Mouse (Mus musculus): ENCODE measurements at regions not wholly inside any gene's neighbourhood (a gene's known extent, or its start where the extent isn't known, plus 50 kb on each side); places are given as distances from the start of the nearest gene placed in this dataset.

DNA sequence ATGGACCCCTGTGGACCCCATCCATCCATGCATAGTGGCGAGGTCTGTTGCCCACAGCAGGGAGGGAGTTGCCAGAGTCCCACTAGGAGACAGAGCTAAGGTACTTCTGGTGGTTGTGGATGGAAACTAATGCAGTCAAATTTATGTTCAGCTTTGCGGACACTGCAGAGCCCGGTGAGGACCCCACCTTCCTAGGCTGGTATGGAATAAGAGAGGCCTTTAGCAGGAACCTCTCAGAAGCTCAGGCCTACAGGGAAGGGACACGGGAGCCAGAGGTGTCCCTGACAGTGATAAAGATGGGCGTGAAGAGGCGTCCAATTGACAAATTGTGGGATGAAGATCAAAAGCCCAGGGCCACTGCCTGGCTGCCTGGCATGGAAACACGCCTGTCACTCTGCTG, 100.8 kb upstream of the Irx4 start:
- 35% methylated on average over 7 of the region's 7 CpGs for WGBS
- no peaks in the 10 kb centered on the region for H3K4me1 ChIP-seq (ENCODE audit: control insufficient read depth, insufficient read depth, low read length)
- no peak for TF ChIP-seq CTCF (IDR thresholded peaks at IDR 0.05; ENCODE audit: insufficient read depth, low read length)
- no peak for TF ChIP-seq POLR2A (IDR thresholded peaks at IDR 0.05; ENCODE audit: borderline replicate concordance, extremely low read depth, low read depth, low read length)
- H3K4me3 ChIP-seq (replicated peaks; ENCODE audit: extremely low read depth, low read depth, low read length): no peak overlapping the region
- DNase-seq: no peak

DNA sequence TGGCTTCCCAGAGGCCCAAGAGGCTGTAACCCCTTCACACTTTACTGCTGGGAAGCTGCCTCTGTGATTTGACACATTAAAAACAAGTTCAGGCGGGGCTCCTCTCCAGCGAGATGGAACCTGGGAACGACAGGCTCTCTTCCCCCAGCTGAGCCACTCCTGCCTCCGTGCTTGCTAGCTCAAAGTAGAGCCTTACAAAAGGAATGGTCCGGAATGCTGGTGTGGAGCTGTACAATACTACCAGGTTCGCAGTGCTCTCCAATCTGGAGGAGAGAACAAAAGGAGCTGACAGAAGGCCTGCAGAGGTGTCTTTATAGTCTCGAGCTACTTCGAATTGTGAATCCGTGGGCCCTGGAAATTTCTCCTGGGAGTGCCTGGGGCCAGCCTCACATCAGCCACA, 100.4 kb upstream of the Irx4 start:
- 14% methylated on average over 9 of the region's 9 CpGs for WGBS
- no peaks in the 10 kb centered on the region for H3K4me1 ChIP-seq (ENCODE audit: control insufficient read depth, insufficient read depth, low read length)
- H3K4me3 ChIP-seq (replicated peaks; ENCODE audit: extremely low read depth, low read depth, low read length): no peak overlapping the region
- TF ChIP-seq CTCF (IDR thresholded peaks at IDR 0.05; ENCODE audit: insufficient read depth, low read length) (no peak), POLR2A (IDR thresholded peaks at IDR 0.05; ENCODE audit: borderline replicate concordance, extremely low read depth, low read depth, low read length) (no peak)
- peak; percentile 3 for DNase-seq

DNA sequence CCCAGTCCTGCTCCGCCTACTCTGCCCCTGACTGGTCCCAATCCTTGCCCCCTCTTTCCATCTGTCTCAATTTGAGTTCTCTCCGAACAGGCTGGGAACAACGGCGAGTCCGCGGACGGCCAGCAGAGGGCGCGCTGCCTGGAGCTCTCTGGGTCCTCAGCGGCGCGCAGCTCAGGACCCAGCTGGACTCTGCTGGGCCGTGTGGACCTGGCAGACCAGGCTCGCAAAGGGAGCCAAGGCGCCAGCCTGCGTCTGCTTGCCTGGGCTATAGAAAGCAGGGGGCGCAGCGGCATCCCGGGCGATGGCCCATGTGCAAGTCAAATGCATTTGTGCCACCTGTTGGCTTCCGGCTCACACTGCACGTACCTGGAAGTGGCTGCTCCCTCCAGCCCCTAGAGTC, 100.0 kb upstream of the Irx4 start:
- WGBS: 3% methylated on average over 22 of the region's 22 CpGs
- TF ChIP-seq POLR2A (IDR thresholded peaks at IDR 0.05; ENCODE audit: borderline replicate concordance, extremely low read depth, low read depth, low read length): no peak
- peak; percentile 44 for TF ChIP-seq CTCF (IDR thresholded peaks at IDR 0.05; ENCODE audit: insufficient read depth, low read length)
- no peak overlapping the region for H3K4me3 ChIP-seq (replicated peaks; ENCODE audit: extremely low read depth, low read depth, low read length)

DNA sequence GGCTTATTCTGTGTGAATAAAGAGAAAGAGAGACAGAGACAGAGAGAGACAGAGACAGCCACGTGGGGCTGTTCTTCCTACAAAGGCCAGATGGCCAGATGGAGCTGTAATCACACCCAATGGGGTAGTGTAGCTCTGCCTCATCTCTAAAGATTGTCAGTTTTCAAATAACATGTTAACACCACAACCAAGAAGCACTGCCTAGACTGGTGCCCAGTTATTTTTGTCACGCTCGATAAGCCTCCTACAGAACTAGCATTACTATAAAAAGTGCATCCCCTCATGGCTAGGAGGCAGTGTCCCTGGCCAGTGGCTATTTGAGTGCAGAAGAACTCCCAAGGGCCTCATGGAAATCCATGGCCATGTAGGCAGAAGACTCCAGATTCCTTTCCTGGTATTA, 90.0 kb upstream of the Irx4 start:
- no peaks in the 10 kb centered on the region for H3K4me1 ChIP-seq (ENCODE audit: control insufficient read depth, insufficient read depth, low read length)
- TF ChIP-seq POLR2A (IDR thresholded peaks at IDR 0.05; ENCODE audit: borderline replicate concordance, extremely low read depth, low read depth, low read length) (no peak), CTCF (IDR thresholded peaks at IDR 0.05; ENCODE audit: insufficient read depth, low read length) (no peak)
- no peak for DNase-seq
- no peak overlapping the region for H3K4me3 ChIP-seq (replicated peaks; ENCODE audit: extremely low read depth, low read depth, low read length)
- WGBS: 72% methylated on average over 3 of the region's 3 CpGs

More for the DNA sequence above, 100.0 kb upstream of the Irx4 start:
- peak; percentile 73 for DNase-seq
- H3K4me1 ChIP-seq (ENCODE audit: control insufficient read depth, insufficient read depth, low read length): no peaks in the 10 kb centered on the region

DNA sequence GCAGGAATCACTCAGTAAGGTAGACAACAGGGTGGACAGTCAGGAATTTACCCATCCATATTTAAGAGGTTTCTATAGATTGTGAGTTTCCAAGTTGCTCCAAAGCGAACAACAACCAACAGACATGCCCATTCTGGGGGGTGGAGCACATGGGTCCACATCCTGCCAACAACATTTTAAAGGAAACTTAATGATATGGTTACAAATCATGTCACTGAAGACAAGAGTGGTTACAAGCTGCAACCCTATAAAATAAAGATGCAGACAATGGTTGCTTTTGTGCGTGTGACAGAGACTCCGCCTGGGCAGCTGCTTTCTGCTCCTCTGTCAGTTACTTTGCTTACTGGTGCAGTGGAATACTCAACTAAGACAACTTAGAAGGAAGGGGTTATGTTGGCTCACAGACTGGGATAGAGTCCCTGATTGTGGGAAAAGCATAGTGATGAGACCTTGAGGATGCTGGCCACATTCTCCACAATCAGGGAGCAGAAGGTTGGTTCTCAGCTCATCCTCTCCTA, 52.3 kb upstream of the Irx4 start:
- Histone ChIP-seq H3K4me3 (replicated peaks; ENCODE audit: extremely low read depth, low read depth, low read length) (no peak overlapping the region), H3K4me1 (ENCODE audit: control insufficient read depth, insufficient read depth, low read length) (no peaks in the 10 kb centered on the region)
- TF ChIP-seq CTCF (IDR thresholded peaks at IDR 0.05; ENCODE audit: insufficient read depth, low read length): no peak
- TF ChIP-seq POLR2A (IDR thresholded peaks at IDR 0.05; ENCODE audit: borderline replicate concordance, extremely low read depth, low read depth, low read length): no peak
- DNase-seq: no peak
- 87% methylated on average over 3 of the region's 3 CpGs for WGBS

Data from lung, adult 2 months (tissue).